Mouse (Mus musculus) stomach, postnatal 0 days (tissue): ENCODE results near the gene Ap2s1.
"Not testable (repeated sequence)": the region's sequence is repeated elsewhere in the genome, so short reads cannot be mapped to it uniquely, and the experiment has no call there.

ENCODE experiments used
- CTCF ChIP-seq: IDR thresholded peaks from 2 replicates; pipeline ENCODE4 v1.5.1; 2016; ENCODE audit warnings: antibody characterized with exemption, low read depth, mild to moderate bottlenecking, moderate library complexity
- EP300 ChIP-seq: optimal IDR thresholded peaks from 2 replicates; pipeline ENCODE3; 2016; ENCODE audit warnings: antibody characterized with exemption

- TF ChIP-seq CTCF, EP300: not testable (repeated sequence)
These were observed 21.6 kb upstream of the Ap2s1 start for GRCm38 (mm10) chr7:16716456-16717152.
